Mouse (Mus musculus) mouse trophoblast stem cell (cell line): ENCODE results near the gene Enpp1.

Source experiments
- in situ Hi-C, 2 experiments: fragments of 300-500 bp; cut with MseI, MboI; formaldehyde crosslinking; loops; 2 replicates in 1 of 2; 3 replicates in 1 of 2; pipeline ENCODE4 v1.15.1; 2025

Gene Enpp1

DNA sequence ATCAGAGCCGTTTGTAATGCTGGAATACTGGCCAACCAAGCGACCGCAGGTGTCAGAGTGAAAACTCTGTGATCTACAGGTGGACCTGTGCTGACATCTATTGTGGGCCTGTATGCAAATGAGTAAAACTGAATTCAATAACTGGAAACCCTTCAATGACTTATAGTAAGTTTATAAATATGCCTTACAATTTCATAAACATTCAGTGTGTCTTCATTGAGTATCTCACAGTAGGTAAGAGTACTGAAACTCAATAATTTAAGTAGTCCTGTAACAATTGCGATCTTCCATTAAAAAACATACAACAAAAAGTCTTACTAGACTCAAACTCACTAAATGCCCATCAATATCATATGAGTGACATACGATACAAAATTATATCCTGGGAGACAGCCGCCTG is 1.6 kb downstream of the Enpp1 start:
- in situ Hi-C loops = no loop called here

DNA sequence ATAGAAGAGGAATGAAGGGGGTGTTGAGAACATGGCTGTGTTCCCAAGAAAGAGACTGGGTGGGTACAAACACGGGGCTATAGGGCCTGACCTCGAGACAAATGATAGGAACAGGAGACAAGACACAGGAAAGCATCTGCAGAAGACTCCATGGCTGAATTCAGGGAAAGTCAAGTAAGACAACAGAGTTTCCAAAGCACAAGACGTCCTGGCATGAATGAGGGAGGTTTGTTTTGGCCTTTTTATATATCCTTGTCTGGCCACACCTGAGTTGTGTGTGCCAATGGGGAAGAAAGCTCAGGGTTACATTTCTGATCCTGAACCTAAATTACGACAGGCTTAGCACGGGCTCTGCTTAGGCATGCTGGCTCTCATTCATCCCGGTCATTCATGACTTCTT is 4.2 kb downstream of the Enpp1 start:
- in situ Hi-C loops = no loop called here

DNA sequence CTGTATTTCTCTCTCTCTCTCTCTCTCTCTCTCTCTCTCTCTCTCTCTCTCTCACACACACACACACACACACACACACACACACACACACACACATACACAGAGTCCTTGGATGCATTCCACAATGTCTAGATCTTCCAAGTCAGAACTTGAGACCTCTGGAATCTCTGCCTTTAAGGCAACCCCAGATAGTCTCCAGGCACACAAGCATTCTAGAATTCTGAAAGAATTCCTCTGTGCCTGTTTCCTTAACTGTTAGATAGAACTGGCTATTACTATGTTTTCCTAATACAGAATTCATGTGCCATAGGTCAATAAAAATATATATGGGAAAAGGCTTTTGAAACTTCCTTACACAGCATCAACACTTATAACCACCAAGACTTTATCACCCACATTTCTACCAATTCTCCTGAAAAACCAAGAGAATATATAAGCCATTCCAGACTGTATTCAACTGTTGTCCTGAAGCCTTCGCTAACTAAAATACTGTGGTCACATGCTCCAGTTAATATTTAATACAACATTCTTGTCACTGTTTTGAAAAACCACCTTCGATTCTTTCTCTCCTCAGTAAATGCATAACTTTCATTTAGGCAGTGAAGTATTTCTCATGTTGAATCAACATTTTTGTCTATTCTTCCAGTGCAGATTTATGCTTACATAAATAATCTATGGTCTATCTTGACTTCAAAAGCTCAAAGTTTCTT is 5.4 kb downstream of the Enpp1 start:
- in situ Hi-C loops = no loop called here

DNA sequence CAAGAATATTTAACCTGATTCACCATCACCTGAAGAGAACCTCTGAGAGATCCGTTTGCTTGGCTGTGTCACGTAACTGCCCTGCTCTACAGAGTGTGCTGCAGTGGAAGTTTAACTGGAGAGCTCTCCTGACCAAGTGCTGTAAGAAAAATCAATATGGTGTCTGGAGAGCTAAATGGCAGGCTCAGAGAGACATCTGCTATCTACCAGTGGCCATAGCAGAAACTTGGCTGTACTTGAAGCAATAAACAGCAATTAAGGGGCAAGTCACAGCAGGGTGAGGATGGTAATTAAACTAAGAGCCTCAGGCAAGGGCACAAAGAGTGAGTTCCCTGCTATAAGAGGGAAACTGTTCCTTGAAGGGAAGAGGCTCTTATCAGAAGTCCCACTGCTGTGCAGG is 9.3 kb downstream of the Enpp1 start:
- in situ Hi-C loops = no loop called here

DNA sequence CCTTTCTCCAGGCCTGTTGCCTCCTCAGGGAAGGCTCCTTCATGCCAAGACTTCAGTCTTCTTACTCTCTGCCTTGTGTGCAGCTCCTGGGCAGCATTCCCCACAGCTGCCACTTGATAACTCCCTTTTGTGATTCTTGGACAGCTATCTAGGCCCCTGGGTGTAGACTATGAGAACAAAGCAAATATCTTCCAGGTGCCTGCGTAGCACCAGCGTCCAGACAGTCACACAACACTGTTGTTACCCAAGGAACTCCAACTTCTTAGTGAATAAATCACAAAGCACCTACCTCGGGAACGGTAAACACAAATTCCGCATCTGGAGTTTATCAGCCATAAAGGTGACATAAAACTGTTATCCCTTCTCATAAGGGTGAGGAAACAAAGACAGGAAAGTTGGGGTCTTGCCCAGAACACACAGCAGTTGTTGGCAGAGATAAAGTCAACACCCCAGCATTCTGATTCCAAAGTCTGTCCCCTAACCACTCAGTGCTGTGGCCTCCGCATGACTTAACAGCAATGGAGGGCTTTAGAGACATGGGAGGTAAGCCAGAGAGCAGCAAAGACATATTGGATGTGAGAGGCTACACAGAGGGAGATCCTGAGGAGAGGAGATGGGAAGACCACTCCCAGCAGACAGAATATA is 13.7 kb downstream of the Enpp1 start:
- in situ Hi-C loops = no loop called here

DNA sequence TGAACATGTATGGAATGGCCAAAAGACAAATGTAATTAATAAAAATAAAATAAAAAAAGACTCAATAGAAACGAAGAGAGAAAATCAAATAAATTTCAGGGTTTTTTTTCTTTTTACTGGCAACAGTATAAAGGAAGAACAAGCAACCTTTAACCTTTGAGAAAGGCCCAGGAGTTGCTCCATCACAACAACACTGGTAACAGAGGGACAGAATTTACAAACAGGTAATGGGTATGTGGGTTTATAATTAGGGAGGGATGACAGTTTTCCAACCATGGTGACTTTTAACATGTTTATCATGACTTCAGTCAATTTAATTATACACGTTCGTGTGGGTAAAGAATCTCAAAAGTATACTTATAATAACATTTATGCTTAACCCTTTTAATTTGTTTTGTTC is 15.2 kb downstream of the Enpp1 start:
- in situ Hi-C loops = no loop called here

DNA sequence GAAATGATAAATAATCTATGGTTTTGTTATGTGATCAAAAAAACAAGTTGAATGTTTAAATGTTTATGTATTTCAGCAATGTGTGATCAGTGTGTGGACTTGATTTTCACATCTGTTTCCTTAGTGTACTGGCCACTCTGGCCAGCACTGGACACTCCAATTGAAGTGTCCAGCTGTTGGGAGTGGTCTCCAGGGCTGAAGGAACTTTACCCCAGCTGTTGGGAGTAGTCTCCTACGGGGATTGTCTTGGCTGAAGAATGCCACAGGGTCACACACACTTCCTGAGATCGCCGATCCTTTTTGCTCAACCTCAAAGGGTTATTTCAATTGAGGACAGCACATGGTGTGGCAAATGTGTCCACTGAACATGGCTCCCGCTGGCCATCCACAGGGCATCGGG is 16.2 kb downstream of the Enpp1 start:
- in situ Hi-C loops = no loop called here

DNA sequence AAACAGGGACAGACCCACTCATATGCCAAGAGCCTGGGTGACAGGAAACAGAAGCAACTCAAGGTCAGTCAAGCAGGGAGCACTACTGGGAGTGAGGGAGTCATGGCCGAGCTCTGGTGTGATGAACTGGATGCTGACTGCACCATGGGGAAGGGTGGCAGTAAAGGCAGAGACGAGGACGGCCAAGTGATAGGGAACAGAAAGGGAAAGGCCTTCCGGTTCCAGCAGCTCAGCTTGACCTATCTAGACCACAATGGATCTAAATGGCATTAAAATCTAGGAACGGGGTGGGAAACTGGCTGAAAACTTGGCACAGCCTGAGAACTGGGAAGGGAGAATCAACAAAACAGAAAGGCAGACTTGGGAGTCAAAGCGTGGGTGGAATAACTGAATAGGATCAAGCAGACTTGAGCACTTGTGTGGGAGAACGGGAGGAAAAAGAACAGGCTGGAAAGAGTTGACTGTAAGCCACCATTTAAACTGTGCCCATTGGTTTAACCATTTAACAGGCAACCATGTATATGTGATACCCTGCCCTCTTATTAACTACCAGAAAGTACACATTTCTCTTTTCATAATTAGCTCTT is 29.3 kb downstream of the Enpp1 start:
- in situ Hi-C loops = no loop called here

DNA sequence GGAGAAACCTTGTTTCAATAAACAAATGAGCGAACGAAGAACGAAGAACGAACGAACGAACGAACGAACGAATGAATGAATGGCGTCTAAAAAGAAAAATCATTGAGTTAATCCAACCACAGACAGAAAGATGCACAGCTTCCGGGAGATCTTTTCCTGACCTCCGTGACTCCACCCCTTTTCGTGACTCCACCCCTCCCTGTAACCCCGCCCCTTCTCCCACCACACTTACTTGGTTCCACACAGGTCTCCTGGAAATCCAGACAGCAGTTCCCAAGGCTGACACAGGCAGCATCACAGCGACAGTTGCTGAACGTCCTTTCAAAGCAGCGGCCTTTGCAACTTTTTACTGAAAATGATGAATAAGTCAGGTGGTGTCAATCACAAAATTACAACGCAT is 34.3 kb downstream of the Enpp1 start:
- in situ Hi-C loops = no loop called here

DNA sequence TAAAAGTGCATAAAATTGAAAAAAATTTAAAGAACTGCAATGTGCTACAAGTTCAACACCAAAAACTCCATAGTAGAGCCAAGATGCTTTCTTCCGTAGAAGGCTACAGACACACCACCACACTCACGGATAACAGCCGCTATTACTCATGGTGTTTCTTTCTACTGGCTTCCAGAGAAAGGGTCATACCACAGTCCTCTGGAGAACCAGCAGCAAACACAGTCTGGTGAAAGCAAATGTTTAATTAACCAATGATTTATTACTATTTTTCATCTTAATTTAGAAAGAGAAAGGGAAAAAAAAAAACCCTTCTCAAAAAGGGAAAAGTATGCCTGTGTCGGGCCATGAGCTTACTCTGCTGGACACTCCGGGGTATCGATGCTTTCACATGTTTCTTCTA is 37.7 kb downstream of the Enpp1 start:
- in situ Hi-C loops = no loop called here

DNA sequence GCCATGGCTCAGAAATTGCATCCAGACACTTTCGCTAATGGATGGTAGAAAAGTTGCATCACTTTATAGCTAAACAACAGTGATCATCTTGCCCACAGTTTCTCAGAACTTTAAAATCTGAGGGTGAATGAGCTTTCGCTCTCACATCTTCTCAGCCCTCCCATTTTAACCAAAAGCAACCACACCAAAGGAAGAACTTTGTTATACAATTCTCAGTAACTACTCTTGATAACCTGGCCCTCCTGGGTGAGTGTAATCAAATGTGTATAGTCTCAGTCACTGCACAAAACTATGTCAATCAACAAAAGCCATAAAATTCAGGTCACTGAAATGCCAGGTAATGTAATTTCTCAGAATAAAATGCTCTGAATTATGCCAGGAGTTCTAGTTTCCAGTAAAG is 39.0 kb downstream of the Enpp1 start:
- in situ Hi-C loops = no loop called here

DNA sequence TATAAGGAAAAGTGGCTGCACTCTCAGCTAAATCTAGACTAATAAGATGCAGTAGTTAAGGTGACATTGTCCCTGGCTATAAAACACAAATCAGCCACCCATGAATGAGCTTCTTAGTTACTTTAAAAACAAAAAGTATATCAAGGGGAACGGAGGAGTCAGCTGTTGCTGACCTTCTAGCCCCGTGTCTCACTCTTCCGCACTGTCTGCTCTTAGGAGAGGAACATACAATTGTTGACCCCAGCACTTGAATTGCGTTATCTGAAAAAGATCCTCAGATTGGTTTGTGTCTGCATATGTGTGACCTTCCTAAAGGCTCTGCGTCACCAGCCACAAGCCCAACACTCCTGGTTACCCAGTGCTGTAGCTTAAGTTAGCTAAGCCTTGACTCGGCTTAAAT is 41.4 kb downstream of the Enpp1 start:
- in situ Hi-C loops = no loop called here

DNA sequence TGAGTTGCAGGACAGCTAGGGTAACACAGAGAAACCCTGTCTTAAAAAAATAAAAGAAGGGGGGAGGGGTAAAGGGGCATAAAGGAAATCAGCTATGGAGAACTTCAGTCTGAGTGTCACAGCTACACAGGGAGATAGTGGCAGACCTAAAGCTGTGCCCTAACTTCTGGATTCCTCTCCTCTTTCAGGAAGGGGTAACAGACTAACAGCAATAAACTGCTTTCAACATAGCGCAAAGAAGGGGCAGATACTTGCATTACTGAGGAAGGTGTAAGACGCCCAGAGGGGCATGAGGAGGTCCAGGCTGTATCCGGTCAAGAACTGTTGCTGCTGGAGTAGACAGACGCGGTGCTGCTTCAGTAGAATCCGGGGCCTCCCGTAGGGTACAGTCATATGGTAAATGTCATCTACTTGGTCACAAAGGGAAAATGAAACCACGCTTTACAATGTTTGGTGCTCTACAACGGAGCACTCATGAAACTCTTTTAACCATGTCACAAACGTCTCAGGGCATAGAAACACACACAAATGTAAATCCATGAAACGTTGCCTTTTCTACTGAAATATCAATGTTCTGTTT is 60.9 kb downstream of the Enpp1 start:
- in situ Hi-C loops = no loop called here

DNA sequence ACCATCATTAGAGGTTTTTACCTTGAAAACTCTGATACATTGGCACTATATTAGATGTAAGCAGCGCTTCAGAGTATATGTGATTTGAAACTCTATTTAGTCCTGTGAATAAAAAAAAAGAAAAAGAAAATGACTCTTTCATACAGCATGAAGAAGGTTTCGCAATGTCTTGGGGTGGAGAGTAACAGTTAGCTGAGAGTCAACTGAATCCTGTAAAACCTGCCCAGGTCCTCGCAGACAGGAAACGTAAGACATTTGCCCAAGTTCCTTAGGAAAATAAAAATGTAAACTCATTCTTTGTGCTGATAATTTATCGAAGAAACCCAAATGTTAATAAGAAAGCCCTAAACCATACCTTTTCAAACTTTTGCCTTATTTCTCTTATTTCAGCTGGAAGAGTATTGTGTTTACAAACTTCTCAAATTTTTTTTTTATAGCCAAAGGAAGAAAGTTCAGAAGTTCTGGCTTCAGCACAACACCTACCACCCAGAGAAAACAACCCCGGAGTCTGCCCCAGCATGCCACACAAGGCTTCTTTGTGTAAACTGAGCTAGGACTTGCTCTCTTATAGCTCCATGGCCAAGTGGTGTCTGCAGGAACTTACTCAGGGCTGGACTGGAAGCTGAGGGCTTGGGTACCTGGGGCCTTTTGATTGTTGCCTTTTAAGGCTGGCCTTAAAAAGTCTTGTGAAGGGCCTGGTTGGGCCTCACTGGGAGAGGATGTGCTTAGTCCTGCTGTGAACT is 63.8 kb downstream of the Enpp1 start:
- in situ Hi-C loops = no loop called here

DNA sequence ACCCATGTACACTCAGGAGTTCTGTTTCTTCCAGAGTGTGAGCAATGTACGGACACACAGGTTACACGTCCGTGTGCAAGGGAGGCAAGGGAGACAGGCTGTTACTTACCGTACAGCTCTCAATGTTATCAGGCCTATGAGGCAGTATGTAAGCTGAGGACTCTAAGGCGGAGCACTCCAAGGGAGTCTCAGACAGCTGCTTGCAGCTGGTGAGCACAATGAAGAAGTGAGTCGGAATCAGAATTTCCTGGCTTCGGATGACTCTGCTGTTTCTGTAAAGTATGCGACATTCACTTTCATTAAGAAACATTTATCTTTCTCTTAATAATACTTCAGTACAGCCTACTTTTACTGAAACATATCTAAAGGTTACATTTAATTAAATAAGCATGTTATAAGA is 66.8 kb downstream of the Enpp1 start:
- in situ Hi-C loops = no loop called here

DNA sequence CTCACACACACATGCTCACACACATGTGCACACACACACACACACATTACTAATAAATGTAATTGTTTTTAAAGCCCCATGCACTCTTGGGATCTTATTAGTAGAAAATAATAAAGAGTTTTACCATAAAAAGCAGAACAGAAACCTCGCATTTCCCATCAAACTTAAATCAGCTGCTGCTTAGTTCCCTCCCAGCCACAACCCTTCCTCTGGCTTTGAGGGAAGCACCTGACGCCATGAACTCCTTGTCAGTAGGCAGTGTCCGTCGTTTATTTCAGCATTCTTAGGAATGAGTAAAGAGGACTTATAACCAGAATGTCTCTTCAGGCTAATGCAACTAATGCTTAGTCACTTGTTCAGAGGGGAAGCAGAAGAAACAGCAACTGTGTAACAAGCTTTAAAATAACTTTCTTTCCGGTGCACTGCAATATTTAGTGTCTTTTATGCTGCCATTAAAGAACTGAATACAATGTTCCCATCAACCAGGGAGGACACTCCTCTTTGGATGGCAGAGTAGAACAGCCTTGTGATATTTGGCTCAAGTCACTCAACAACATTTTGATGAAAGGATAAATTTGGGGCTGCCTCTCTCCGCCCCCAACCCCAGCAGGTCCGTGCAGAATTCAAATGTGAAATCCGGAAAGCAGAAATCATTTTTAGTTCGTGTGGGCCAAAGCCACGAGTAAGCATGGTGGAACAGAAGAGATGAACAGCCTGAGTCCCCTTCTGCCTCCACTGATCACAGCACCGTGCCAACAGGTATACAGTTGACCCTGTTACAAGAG is 69.0 kb downstream of the Enpp1 start:
- in situ Hi-C loops = no loop called here

DNA sequence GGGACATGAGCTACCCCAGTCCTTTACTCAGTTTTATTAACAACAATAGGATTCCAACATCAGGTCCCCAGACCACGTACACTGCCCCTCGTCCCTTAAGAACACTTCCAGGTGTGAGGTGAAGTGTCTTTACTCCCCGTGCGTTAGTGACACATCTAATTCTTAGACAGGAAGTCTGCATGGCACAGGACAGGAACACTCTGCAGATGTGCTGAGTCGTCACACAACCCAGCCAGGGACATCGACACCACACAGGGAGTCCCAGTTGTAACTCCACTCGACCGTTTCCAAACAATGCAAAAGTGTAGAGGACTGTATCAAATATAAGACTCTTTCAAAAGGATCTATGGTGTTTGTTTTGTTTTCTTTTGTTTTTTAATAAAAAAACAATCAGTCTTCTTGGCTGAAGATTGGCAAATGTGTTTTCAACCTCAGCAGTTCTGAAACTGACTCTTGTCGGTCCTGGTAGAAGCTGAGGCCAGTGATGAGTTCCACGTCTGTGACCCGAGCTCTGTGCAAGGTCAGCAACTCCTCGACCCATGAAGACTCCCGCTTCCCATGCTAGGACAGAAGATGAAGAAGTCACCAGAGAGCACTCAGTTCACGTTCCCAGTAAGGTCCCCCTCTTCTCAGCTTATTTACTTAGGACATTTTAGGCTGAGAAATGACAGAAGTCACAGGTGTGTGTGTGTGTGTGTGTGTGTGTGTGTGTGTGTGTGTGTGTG is 70.4 kb downstream of the Enpp1 start:
- in situ Hi-C loops = no loop called here

DNA sequence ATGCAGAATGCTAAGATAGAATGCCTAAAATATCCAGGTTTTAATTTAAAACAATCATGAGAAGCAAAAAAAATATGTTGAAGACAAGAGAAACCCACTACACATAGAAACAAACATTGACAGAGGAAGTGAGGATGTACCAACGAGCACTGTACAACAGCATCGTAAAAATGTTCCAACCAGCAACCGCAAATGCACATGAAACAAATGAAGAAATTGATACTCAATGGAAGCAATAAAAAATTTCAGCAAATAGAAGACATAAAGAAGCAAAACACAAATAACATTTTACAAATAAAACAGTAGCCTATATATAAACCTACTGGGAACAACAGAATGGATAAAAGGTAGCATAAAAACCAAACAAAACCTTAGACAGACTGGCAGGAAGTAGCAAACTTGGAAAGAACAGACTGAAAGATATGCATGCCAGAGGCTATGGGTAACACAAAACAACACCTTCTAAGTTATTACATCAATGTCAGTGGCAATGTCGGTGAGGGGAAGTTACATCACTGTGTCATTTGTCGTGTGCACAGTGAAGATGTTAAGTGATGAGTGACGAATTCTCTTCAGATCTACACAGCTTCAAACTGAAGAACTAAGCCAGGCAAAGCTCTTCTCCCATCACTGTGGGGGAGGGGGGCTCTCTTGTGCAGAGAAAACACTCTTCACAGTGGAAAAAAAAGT is 71.6 kb downstream of the Enpp1 start:
- in situ Hi-C loops = no loop called here

DNA sequence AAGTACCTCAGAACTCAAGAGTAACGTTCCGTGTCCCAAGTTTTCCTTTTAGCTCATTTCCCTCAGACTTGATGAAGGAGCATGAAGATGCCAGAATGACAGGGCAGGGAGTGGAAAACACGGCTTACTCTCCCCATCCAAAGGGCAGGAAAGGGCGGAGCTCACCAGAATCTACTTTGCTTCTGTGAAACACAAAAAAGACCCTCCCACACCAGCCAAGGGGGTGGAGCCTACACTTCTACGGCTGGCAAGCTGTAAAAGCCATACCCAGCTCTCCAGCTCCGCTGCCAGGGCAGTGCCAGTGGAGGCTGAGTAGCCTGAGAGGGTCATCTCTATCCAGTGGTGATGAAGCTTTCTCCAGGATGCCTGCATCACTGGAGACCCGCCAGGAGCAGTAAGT is 72.4 kb downstream of the Enpp1 start:
- in situ Hi-C loops = no loop called here
